Mouse (Mus musculus) CH12.LX (cell line): Measurements from ENCODE around the gene Tamm41.

Experiments
- MAX ChIP-seq: IDR thresholded peaks from 2 replicates; pipeline ENCODE4 v1.6.1; 2011; ENCODE audit warnings: low read length, improper control_type of control experiment
- NELFE ChIP-seq: IDR thresholded peaks from 2 replicates; pipeline ENCODE4 v1.6.1; 2011; ENCODE audit warnings: low read depth, low read length, improper control_type of control experiment

GRCm38 (mm10) chr6:115051586-115052197, 14.0 kb upstream of the Tamm41 start:
- no peak for TF ChIP-seq MAX
- TF ChIP-seq NELFE: no peak
